Mouse (Mus musculus): ENCODE measurements around the gene Nprl2. TPM values are rescaled to one million over a fixed set of nuclear protein-coding genes. Genes with fewer than 3 reads are reported as not detected.

Nprl2 gene
- total and polyA plus RNA-seq, 2 experiments from 2014 or later, result 22.5 to 56.4 TPM

DNA sequence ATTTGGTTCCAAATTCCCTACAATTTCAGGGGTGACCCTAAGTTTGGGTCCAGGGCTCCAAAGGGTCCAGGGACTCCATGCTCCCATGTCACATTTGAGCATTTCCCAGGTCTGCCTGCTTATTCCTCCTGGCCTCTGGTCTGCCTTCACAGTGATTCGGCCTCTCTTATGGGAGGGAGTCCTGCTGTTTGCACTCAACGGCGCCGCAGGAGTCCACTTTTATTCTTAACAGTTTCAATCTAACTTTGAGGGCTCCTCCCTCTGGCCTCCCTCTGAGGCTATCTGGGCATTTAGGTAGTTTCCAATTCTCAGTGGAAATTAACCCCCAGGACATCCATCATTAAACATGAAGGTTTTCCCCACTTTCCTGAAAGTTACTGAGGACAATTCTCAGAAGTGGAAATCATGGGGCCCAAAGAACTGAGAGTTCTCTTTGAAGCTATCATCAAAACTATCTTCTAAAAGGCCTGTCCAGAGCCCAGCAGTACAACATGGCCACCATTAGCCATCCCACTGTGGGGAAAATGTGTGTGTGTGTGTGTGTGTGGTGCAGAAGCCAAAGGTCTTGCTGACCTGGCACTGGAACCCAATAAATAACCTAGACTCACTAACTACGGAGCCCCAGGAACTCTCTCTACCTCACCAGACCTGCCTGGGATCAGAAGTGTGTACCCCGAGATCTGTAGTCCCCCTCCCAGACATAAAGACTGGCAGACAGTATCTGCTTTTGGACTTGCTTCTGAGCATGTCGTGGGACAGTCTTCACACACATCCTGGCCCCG is 52.4 kb downstream of the Nprl2 start:
- ATAC-seq (ENCODE audit: insufficient read depth, low read depth) (no peak), DNase-seq (ENCODE audit: low spot score) (no peak)
- peak overlapping the region; percentile 77 for H3K27ac ChIP-seq (ENCODE audit: low read depth)
- H3K4me3 ChIP-seq (ENCODE audit: low read depth, low read length), result no peak overlapping the region
- no peak overlapping the region for H3K4me2 ChIP-seq (ENCODE audit: low read depth, low read length)
- no peaks in the 10 kb centered on the region for H3K9me3 ChIP-seq (replicated peaks; ENCODE audit: control insufficient read depth, low read length)
- no peaks in the 10 kb centered on the region for H3K27me3 ChIP-seq (ENCODE audit: control insufficient read depth, insufficient read depth, low read length)
- WGBS, result 78% methylated on average over 8 of the region's 8 CpGs
- TF ChIP-seq CTCF (IDR thresholded peaks at IDR 0.05; ENCODE audit: low read depth) (no peak), EP300 (IDR thresholded peaks at IDR 0.05; ENCODE audit: low read depth) (no peak)
- H3K36me3 ChIP-seq (replicated peaks; ENCODE audit: control insufficient read depth, insufficient read depth, low read length), result peaks cover 46% of the 10 kb centered on the region
- H3K9ac ChIP-seq (replicated peaks; ENCODE audit: low read depth, low read length), result no peak overlapping the region
- peaks cover 42% of the 10 kb centered on the region for H3K4me1 ChIP-seq (ENCODE audit: control insufficient read depth, insufficient read depth)

Other genes starting within 250 kb of the Nprl2 start
- 44.8 and 62.6 TPM in 2 replicates for gene Cish, start 246.2 kb upstream of the Nprl2 start, total RNA-seq (2014; rRNA removed; ENCODE audit: low replicate concordance)
- 136 and 149 TPM in 2 replicates for gene Cish, start 246.2 kb upstream of the Nprl2 start, polyA plus RNA-seq (2015; fragmentation: Nextera tagmentation; extraction: Ambion mirVana)
- 4.8 and 28.7 TPM in 2 replicates for gene Hemk1, start 203.9 kb upstream of the Nprl2 start, total RNA-seq (2014; rRNA removed; ENCODE audit: low replicate concordance)
- gene Hemk1, start 203.9 kb upstream of the Nprl2 start, polyA plus RNA-seq (2015; fragmentation: Nextera tagmentation; extraction: Ambion mirVana), result 12.3 and 15.3 TPM in 2 replicates
- 1.1 and 11.0 TPM in 2 replicates for gene 6430571L13Rik, start 201.6 kb upstream of the Nprl2 start, total RNA-seq (2014; rRNA removed; ENCODE audit: low replicate concordance)
- 3.1 and 3.3 TPM in 2 replicates for gene 6430571L13Rik, start 201.6 kb upstream of the Nprl2 start, polyA plus RNA-seq (2015; fragmentation: Nextera tagmentation; extraction: Ambion mirVana)
- gene Cacna2d2, start 142.6 kb upstream of the Nprl2 start, total RNA-seq (2014; rRNA removed; ENCODE audit: low replicate concordance), result 30.6 and 34.8 TPM in 2 replicates
- gene Cacna2d2, start 142.6 kb upstream of the Nprl2 start, polyA plus RNA-seq (2015; fragmentation: Nextera tagmentation; extraction: Ambion mirVana), result 1.1 and 1.3 TPM in 2 replicates
- 33.4 and 37.3 TPM in 2 replicates for gene Tmem115, start 8.3 kb upstream of the Nprl2 start, total RNA-seq (2014; rRNA removed; ENCODE audit: low replicate concordance)
- gene Tmem115, start 8.3 kb upstream of the Nprl2 start, polyA plus RNA-seq (2015; fragmentation: Nextera tagmentation; extraction: Ambion mirVana), result 26.7 and 28.5 TPM in 2 replicates
- gene Cyb561d2, start within 50 bp of the Nprl2 start, total RNA-seq (2014; rRNA removed; ENCODE audit: low replicate concordance), result 13.4 and 22.1 TPM in 2 replicates
- gene Cyb561d2, start within 50 bp of the Nprl2 start, polyA plus RNA-seq (2015; fragmentation: Nextera tagmentation; extraction: Ambion mirVana), result 14.3 and 16.9 TPM in 2 replicates
- gene Zmynd10, start 5.1 kb downstream of the Nprl2 start, total RNA-seq (2014; rRNA removed; ENCODE audit: low replicate concordance), result not detected in 2 replicates
- gene Zmynd10, start 5.1 kb downstream of the Nprl2 start, polyA plus RNA-seq (2015; fragmentation: Nextera tagmentation; extraction: Ambion mirVana), result 0.25 and 0.49 TPM in 2 replicates
- gene Rassf1, start 9.3 kb downstream of the Nprl2 start, total RNA-seq (2014; rRNA removed; ENCODE audit: low replicate concordance), result 28.7 and 39.0 TPM in 2 replicates
- 34.4 and 35.1 TPM in 2 replicates for gene Rassf1, start 9.3 kb downstream of the Nprl2 start, polyA plus RNA-seq (2015; fragmentation: Nextera tagmentation; extraction: Ambion mirVana)
- 38.6 and 51.2 TPM in 2 replicates for gene Tusc2, start 21.0 kb downstream of the Nprl2 start, total RNA-seq (2014; rRNA removed; ENCODE audit: low replicate concordance)
- gene Tusc2, start 21.0 kb downstream of the Nprl2 start, polyA plus RNA-seq (2015; fragmentation: Nextera tagmentation; extraction: Ambion mirVana), result 37.0 and 38.8 TPM in 2 replicates
- 67.8 and 97.3 TPM in 2 replicates for gene Hyal2, start 25.7 kb downstream of the Nprl2 start, total RNA-seq (2014; rRNA removed; ENCODE audit: low replicate concordance)
- gene Hyal2, start 25.7 kb downstream of the Nprl2 start, polyA plus RNA-seq (2015; fragmentation: Nextera tagmentation; extraction: Ambion mirVana), result 58.6 and 60.5 TPM in 2 replicates
- 14.0 and 21.3 TPM in 2 replicates for gene Hyal1, start 34.7 kb downstream of the Nprl2 start, total RNA-seq (2014; rRNA removed; ENCODE audit: low replicate concordance)
- gene Hyal1, start 34.7 kb downstream of the Nprl2 start, polyA plus RNA-seq (2015; fragmentation: Nextera tagmentation; extraction: Ambion mirVana), result 5.7 and 6.0 TPM in 2 replicates
- gene Naa80, start 36.7 kb downstream of the Nprl2 start, total RNA-seq (2014; rRNA removed; ENCODE audit: low replicate concordance), result 28.4 and 58.8 TPM in 2 replicates
- 14.5 and 17.5 TPM in 2 replicates for gene Naa80, start 36.7 kb downstream of the Nprl2 start, polyA plus RNA-seq (2015; fragmentation: Nextera tagmentation; extraction: Ambion mirVana)
- 0.65 and 0.66 TPM in 2 replicates for gene Hyal3, start 38.6 kb downstream of the Nprl2 start, total RNA-seq (2014; rRNA removed; ENCODE audit: low replicate concordance)
- gene Hyal3, start 38.6 kb downstream of the Nprl2 start, polyA plus RNA-seq (2015; fragmentation: Nextera tagmentation; extraction: Ambion mirVana), result 0.29 and 0.44 TPM in 2 replicates
- 22.3 and 31.2 TPM in 2 replicates for gene Ifrd2, start 45.4 kb downstream of the Nprl2 start, total RNA-seq (2014; rRNA removed; ENCODE audit: low replicate concordance)
- gene Ifrd2, start 45.4 kb downstream of the Nprl2 start, polyA plus RNA-seq (2015; fragmentation: Nextera tagmentation; extraction: Ambion mirVana), result 28.6 and 33.6 TPM in 2 replicates
- gene Sema3b, start 67.0 kb downstream of the Nprl2 start, total RNA-seq (2014; rRNA removed; ENCODE audit: low replicate concordance), result 21.0 and 34.9 TPM in 2 replicates
- 8.9 and 9.1 TPM in 2 replicates for gene Sema3b, start 67.0 kb downstream of the Nprl2 start, polyA plus RNA-seq (2015; fragmentation: Nextera tagmentation; extraction: Ambion mirVana)
- 472 and 473 TPM in 2 replicates for gene Gnai2, start 93.1 kb downstream of the Nprl2 start, total RNA-seq (2014; rRNA removed; ENCODE audit: low replicate concordance)
- 291 and 295 TPM in 2 replicates for gene Gnai2, start 93.1 kb downstream of the Nprl2 start, polyA plus RNA-seq (2015; fragmentation: Nextera tagmentation; extraction: Ambion mirVana)
- gene Slc38a3, start 127.3 kb downstream of the Nprl2 start, total RNA-seq (2014; rRNA removed; ENCODE audit: low replicate concordance), result 8.9 and 16.9 TPM in 2 replicates
- 2.7 and 4.0 TPM in 2 replicates for gene Slc38a3, start 127.3 kb downstream of the Nprl2 start, polyA plus RNA-seq (2015; fragmentation: Nextera tagmentation; extraction: Ambion mirVana)
- gene Gnat1, start 137.5 kb downstream of the Nprl2 start, total RNA-seq (2014; rRNA removed; ENCODE audit: low replicate concordance), result not detected in 2 replicates
- 0.25 and 0.33 TPM in 2 replicates for gene Gnat1, start 137.5 kb downstream of the Nprl2 start, polyA plus RNA-seq (2015; fragmentation: Nextera tagmentation; extraction: Ambion mirVana)
- gene Sema3f, start 168.2 kb downstream of the Nprl2 start, total RNA-seq (2014; rRNA removed; ENCODE audit: low replicate concordance), result 38.4 and 59.5 TPM in 2 replicates
- 2.6 and 2.7 TPM in 2 replicates for gene Sema3f, start 168.2 kb downstream of the Nprl2 start, polyA plus RNA-seq (2015; fragmentation: Nextera tagmentation; extraction: Ambion mirVana)
- gene Rbm5, start 228.8 kb downstream of the Nprl2 start, total RNA-seq (2014; rRNA removed; ENCODE audit: low replicate concordance), result 53.5 and 90.6 TPM in 2 replicates
- 81.7 and 88.9 TPM in 2 replicates for gene Rbm5, start 228.8 kb downstream of the Nprl2 start, polyA plus RNA-seq (2015; fragmentation: Nextera tagmentation; extraction: Ambion mirVana)